Mouse (Mus musculus): ENCODE results near the gene Cntnap5c.

The Cntnap5c gene

DNA sequence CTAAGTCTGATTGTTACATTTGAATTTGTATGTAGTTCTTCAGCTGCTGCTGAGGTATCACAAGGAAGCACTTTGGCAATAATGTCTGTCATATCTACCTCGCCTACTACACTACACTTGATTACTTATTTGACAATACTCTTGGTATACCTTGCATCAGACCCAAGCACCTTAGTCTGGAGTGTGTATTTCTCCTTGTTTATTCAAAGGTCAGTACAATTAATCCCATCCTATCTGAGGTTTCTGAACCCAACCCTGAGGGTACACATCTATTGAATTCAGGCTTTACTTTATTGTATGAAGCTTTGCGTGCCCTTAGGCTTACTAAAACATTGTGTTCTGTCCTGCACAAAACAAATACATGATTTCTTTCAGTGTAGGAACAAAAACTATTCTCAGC, 235.1 kb downstream of the Cntnap5c start:
- DNase-seq, result no peak

DNA sequence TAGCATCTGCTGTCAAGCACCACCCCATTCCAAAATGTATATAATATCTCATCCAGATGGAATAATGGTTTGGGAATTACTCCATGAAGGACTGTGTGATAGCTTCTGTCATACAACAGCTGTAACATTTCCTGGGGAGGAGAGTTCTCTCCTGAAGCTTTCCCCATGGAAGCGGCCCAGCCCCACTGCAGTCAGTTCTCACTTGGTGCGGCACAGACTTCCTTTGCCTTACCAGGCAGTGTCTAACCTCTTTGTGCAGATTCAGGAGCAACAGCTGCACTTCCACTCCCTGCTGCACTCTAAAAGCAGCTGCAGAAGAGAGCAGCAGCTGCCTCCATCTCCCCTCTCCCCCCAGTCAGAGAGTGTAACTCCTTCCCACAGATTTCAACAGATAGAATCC, 271.8 kb downstream of the Cntnap5c start:
- peak; percentile 6 for DNase-seq

DNA sequence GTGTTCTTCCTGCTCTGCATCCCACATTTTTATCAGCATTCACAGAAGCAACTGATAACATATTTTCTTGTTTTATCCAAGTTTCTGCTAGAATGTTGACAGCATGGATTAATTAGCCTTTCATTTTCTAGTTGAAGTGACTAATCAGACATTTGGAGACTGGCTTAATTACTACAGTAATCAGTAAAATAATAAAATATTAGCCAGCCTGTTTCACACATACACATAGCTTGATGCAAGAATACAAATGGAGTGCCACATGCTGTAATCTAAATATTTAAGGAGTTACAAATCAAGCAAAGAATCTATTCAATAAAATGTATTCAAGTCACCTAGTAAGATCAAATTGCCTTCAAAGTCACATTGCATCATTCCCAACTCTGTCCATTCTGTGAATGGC, 275.8 kb downstream of the Cntnap5c start:
- no peak for DNase-seq

DNA sequence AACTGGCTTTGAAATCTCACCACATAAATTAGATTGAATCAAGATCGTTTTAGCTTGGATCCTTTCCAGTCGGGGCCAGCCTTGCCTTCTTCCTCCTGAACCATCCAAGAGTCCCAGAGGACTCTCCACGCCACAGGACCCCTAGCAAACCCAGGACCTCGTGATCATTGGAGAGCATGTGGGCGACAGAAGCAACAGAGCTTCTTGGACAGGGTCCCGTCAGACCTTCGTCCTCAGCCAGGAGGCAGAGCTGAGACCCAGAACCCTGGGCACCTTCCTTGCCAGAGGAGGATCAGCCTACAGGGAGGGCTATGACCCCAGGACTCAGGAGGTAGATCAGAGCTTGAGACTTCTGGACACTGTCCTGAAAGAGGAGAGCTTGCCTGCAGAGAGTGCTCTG, 300.5 kb downstream of the Cntnap5c start:
- DNase-seq, result no peak

DNA sequence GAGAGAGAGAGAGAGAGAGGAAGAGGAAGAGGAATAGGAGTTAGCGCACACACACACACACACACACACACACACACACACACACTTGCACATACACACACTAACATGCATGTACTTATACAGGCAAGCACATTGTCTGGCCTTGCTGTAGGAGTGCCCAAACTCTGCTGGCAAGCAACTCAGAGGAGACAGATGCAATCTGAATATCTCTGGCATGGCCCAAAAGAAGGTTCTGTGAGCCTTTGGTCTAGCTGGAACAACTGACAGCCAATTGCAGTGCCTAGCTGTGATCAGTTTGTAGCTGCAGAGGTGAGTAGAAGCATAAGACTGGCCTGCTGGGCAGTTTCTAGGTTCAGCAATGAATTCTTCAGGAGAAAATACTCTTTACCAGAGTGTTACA, 313.3 kb downstream of the Cntnap5c start:
- DNase-seq, result no peak

GRCm38 (mm10) chr17:58104505-58104904, 335.1 kb downstream of the Cntnap5c start:
- no peak for DNase-seq

GRCm38 (mm10) chr17:58107901-58108300, 338.5 kb downstream of the Cntnap5c start:
- no peak for DNase-seq

DNA sequence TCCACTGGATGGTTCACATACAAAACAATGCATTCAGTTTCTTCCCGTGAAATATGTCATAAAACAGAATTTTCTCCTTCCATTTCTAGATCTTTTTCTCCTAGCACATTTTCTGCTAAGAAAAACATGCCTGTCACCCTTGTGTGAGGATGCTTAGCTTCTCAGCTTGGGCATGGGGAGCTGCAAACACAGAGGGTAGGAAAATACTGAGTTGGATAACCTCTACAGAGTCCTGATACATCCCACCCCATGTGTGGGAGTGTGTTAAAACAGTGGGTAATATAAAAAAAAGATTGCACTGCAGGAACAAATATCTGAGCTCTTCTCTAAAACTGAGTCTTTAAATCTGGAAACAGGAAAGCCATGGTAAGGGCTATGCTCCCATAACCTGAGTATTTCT, 339.0 kb downstream of the Cntnap5c start:
- DNase-seq, result no peak

- DNase-seq, result no peak
These were observed 417.8 kb downstream of the Cntnap5c start for GRCm38 (mm10) chr17:58187171-58187570.

DNA sequence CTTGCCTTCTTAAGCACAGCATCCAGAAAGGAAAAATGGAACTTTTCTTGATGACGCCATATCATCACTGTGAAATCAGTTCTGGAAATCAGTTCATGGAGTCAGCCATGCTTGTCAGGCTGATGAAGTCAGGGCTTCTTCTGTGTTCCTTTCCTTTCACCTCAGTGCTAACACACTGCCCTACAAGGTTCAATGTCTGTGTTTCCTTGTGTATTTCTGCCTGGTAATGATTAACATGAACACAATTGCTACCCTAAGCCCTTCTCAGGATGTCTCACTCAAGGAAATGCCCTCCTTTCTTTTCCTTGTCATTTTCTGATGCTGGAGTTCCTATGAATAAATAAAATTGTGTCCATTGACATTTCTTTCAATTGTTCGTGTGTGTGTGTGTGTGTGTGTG, 431.8 kb downstream of the Cntnap5c start:
- DNase-seq, result no peak

DNA sequence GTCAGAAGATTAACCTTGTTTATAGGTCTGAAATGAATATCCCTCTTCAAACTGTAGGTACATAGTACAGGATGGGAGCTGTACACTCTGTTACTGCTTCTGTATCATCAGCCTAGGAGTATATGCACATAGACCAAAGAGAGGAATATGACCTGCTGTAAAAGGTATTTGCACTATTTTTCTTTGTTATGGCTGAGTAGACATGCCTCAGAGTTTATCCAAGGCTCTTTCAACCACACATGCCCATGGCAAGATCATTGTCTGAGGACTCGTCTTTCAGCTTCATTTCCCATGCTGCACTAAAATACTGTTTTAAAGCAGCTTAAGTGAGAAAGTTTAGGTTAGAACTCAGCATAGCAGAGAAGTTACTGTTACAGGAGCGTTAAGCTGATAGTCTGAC, 498.7 kb downstream of the Cntnap5c start:
- DNase-seq, result no peak

GRCm38 (mm10) chr17:58351310-58351709, 581.9 kb downstream of the Cntnap5c start:
- no peak for DNase-seq

DNA sequence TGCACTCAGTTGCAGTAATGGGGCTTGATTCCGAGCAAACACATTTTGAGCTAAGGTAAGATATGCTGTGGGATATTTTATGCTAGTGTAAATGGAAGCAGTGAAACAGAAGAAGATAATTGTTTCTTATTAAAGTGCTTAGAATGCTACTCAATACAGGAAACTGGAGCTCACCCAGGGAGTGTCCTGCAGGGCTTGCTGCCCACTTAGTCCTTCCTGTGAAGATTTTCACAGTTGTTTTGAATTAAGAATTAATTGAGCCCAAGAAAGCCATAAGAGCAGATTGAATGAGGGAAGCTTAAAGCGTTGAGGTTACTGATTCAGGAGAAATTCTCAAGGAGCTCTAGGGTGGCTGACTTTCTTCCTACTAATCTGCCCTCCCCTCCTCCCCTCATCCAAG, 586.9 kb downstream of the Cntnap5c start:
- no peak for DNase-seq

DNA sequence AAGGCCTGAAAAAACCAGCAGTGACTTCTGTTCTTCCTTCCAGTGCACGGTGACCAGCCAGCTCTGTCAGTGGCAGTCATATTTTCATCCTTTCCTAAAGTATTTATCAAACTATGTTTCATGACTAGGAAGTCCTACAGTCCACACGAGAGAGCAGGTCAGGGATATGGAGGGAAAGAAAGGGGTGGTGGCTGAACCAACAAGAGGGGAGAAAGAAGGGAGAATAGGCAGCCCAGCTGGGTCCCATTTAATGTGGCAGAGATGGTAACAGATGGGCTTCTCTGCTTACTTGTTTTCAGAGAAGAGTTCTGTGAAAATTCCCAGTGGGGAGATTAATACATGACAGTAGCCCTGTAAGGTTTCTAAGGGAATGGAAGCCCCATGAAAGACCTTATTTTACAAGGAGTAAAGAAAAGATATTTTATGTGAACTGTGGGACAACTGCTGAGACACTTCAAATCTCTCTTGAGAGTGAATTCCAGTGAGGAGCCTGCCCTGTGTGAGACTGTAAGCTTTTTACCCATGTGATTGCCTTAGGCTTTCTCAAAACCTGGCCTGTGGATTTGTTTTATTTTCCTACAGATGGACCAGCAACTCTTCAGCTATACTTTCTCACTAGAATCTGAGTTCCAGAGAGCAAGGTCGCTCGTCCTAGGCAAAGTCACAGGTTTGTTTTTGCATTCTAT, 594.4 kb downstream of the Cntnap5c start:
- no peak for DNase-seq

DNA sequence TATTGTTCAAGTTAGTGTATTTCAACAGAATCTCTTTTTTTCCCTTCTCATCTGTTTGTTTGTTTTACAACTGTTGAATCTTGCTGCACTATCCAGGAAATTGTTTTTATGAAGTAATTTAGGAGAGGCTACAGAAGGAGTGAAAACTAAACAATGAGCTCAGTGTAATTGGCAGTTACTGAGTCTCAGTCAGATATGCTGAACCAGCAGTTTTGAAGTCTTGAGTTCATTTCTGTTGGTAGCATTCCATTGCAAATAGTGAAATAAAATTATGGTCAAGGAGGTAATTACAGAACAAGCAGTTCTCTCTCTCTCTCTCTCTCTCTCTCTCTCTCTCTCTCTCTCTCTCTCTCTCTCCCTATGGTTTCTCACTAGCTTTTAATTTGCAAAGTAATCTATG, 600.7 kb downstream of the Cntnap5c start:
- no peak for DNase-seq

- DNase-seq, result no peak
These were observed 638.4 kb downstream of the Cntnap5c start for GRCm38 (mm10) chr17:58407769-58408168.

DNA sequence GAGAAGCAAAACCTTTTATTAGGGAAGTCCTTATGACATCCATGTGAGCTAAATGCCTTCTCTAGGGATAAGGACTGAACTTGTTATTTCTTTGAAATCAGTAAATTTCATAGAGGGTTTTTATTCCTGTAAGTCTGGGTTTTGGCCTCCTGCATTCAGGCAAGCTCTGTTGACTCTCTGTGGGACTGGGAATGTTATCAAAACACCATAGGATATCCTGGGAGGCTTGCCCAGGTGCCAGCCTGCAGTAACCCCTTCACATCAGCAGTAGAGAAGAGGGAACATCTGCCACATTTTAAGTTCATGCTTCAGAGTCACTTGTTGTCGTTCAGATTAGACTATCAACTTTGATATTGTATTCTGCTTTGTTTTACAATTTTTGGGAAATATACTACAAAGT, 639.4 kb downstream of the Cntnap5c start:
- no peak for DNase-seq

DNA sequence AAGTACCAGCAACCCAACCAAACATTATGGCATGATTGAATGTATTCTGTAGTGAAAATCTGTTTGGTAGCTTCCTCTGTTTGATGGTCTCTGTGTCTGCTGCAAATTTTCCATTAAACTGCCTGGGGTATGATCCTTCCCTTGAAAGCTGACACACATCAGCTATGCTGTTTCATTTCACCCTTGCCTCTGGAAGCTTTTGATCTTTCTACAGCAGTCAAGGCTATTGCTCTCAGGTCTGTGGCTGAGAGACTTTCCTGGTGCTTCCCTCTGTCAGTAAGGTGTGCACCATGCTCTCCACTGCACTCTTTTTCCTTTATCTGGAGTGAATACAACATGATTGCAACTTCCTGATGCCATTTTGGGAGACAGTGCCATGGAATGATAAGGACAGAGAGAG, 668.1 kb downstream of the Cntnap5c start:
- DNase-seq, result no peak

All from kidney, postnatal 10 days (tissue).